Mouse (Mus musculus) midbrain, postnatal 0 days (tissue): ENCODE results near the gene Ugt1a6a. TPM values are rescaled to one million over a fixed set of nuclear protein-coding genes. Genes with fewer than 3 reads are reported as not detected.
"Not testable (repeated sequence)": the region's sequence is repeated elsewhere in the genome, so short reads cannot be mapped to it uniquely, and the experiment has no call there.

ENCODE experiments used
- ATAC-seq: fragments of 200-750 bp; cut with Nextera tagmentation; 2 replicates; pipeline ENCODE4 v1.8.0; 2017; ENCODE audit warnings: moderate number of reproducible peaks, mild to moderate bottlenecking, moderate TSS enrichment, moderate library complexity; ENCODE audit not compliant: low FRiP score
- DNase-seq: peaks from one replicate; pipeline ENCODE4 v3.0.0-alpha.2; 2015; ENCODE audit warnings: low spot score
- H3K27ac ChIP-seq: fragments of 300-500 bp; sonication (generic); 2 replicates; pipeline ENCODE4 v1.5.1; 2014; ENCODE audit warnings: low read depth, mild to moderate bottlenecking, low read length, mixed read lengths
- H3K27me3 ChIP-seq: fragments of 300-500 bp; sonication (generic); 2 replicates; pipeline ENCODE4 v1.6.1; 2014; ENCODE audit warnings: low read length, control low read depth, mixed read lengths; ENCODE audit not compliant: insufficient read depth
- H3K36me3 ChIP-seq: fragments of 300-500 bp; sonication (generic); 2 replicates; pipeline ENCODE4 v1.6.1; 2014; ENCODE audit warnings: low read length, control low read depth, mixed read lengths; ENCODE audit not compliant: insufficient read depth
- H3K4me1 ChIP-seq: fragments of 300-500 bp; sonication (generic); 2 replicates; pipeline ENCODE4 v1.6.1; 2014; ENCODE audit warnings: mild to moderate bottlenecking, control low read depth, antibody characterized with exemption, low read length, mixed read lengths; ENCODE audit not compliant: insufficient read depth
- H3K4me2 ChIP-seq: fragments of 300-500 bp; sonication (generic); 2 replicates; pipeline ENCODE4 v1.6.1; 2014; ENCODE audit warnings: low read depth, mild to moderate bottlenecking, low read length, mixed read lengths; ENCODE audit not compliant: poor library complexity, severe bottlenecking
- H3K4me3 ChIP-seq: fragments of 300-500 bp; sonication (generic); 2 replicates; pipeline ENCODE4 v1.5.1; 2014; ENCODE audit warnings: low read depth, mild to moderate bottlenecking, low read length, moderate library complexity
- H3K9ac ChIP-seq: fragments of 300-500 bp; sonication (generic); replicated peaks from 2 replicates; pipeline ENCODE4 v1.6.1; 2014; ENCODE audit warnings: mild to moderate bottlenecking, low read length, moderate library complexity, mixed read lengths; ENCODE audit not compliant: poor library complexity, severe bottlenecking
- H3K9me3 ChIP-seq: fragments of 300-500 bp; sonication (generic); 2 replicates; pipeline ENCODE4 v1.6.1; 2016; ENCODE audit warnings: low read length, control low read depth
- CTCF ChIP-seq: IDR thresholded peaks from 2 replicates; pipeline ENCODE4 v1.5.1; 2016; ENCODE audit warnings: antibody characterized with exemption, mild to moderate bottlenecking
- WGBS: fragments of 180-500 bp; shearing (Covaris S2); extraction: QIAGEN DNeasy Blood & Tissue Kit; methylation state at CpG from one replicate; pipeline ENCODE4 v1.1.7; 2014; 5-methylcytosine and 5-hydroxymethylcytosine counted together
- polyA plus RNA-seq: library from polyadenylated mRNA; unstranded; fragments of >200 nt; fragmentation: Nextera tagmentation; extraction: Ambion mirVana; gene quantifications from 2 replicates; pipeline ENCODE4 v1.2.1, GENCODE M21; 2015
- total RNA-seq: library from RNA; depleted of rRNA; stranded (reverse); fragments of >200 nt; gene quantifications from 2 replicates; pipeline ENCODE4 v1.2.3, GENCODE M21; 2014; rRNA removed

The Ugt1a6a gene
- total RNA-seq (1.1 and 3.8 TPM in 2 replicates), polyA plus RNA-seq (1.7 and 2.3 TPM in 2 replicates)

- H3K36me3 ChIP-seq, H3K9ac ChIP-seq, H3K4me1 ChIP-seq, H3K4me3 ChIP-seq, H3K9me3 ChIP-seq, H3K4me2 ChIP-seq, H3K27me3 ChIP-seq: not testable (repeated sequence)
- peak within 1 kb of the TSS; percentile 51; the same call in 1 of the 2 replicates for H3K27ac ChIP-seq
- peak; percentile 66 for DNase-seq
- WGBS: 41% methylated on average over 5 of the region's 5 CpGs
- peak; percentile 81 for ATAC-seq
These were observed at the start of gene Ugt1a6a for GRCm38 (mm10) chr1:88134457-88135011. Gene Ugt1a6a, plus strand, starts transcription at chr1:88134809.

- 76% methylated on average over 1 of the region's 1 CpGs for WGBS
These were observed 48.5 kb upstream of the Ugt1a6a start for GRCm38 (mm10) chr1:88086125-88086524.

GRCm38 (mm10) chr1:88087513-88087912, 47.1 kb upstream of the Ugt1a6a start, which contains the start of gene Ugt1a8:
Gene Ugt1a8, plus strand, starts transcription at chr1:88087813.
- DNase-seq (no peak), ATAC-seq (no peak)
- no peak for TF ChIP-seq CTCF
- H3K36me3 ChIP-seq: no peaks in the 10 kb centered on the region
- 77% methylated on average over 3 of the region's 3 CpGs for WGBS
- no peaks in the 10 kb centered on the region for H3K4me1 ChIP-seq
- H3K27me3 ChIP-seq: no peaks in the 10 kb centered on the region
- no peak within 1 kb of the TSS for H3K9ac ChIP-seq
- no peak within 1 kb of the TSS for H3K4me3 ChIP-seq
- no peak within 1 kb of the TSS for H3K4me2 ChIP-seq
- H3K27ac ChIP-seq: no peak within 1 kb of the TSS
- no peaks in the 10 kb centered on the region for H3K9me3 ChIP-seq

More at GRCm38 (mm10) chr1:88086125-88086524, 48.5 kb upstream of the Ugt1a6a start:
- H3K27ac ChIP-seq: no peak overlapping the region
- TF ChIP-seq CTCF: no peak
- H3K4me3 ChIP-seq: no peak overlapping the region
- DNase-seq (no peak), ATAC-seq (no peak)
- H3K9me3 ChIP-seq: no peaks in the 10 kb centered on the region
- H3K9ac ChIP-seq: no peak overlapping the region
- H3K4me1 ChIP-seq: no peaks in the 10 kb centered on the region
- H3K27me3 ChIP-seq: no peaks in the 10 kb centered on the region
- H3K4me2 ChIP-seq: no peak overlapping the region
- no peaks in the 10 kb centered on the region for H3K36me3 ChIP-seq

DNA sequence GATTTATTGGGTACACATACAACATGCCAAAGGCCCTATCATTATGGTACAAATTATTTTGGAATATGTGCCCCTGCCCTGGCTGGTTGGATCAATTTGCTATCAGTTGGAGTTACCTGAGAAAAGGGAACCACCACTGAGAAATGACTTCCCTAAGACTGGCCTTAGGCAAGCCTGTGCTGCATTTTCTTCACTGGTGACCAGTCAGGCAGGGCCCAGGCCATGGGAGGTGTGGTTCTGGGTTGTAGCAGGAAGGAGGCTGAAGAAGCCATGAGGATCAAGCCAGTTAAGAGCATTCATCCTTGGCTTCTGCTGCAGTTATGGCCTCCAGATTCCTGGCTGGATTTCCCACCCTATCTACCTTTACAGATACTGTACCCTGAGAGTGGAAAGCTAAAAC, 42.3 kb upstream of the Ugt1a6a start:
- H3K4me2 ChIP-seq: no peak overlapping the region
- DNase-seq: no peak
- no peak for TF ChIP-seq CTCF
- H3K9ac ChIP-seq: no peak overlapping the region
- no peaks in the 10 kb centered on the region for H3K27me3 ChIP-seq
- H3K36me3 ChIP-seq: no peaks in the 10 kb centered on the region
- no peak for ATAC-seq
- no peaks in the 10 kb centered on the region for H3K4me1 ChIP-seq
- no peaks in the 10 kb centered on the region for H3K9me3 ChIP-seq
- H3K4me3 ChIP-seq: no peak overlapping the region
- H3K27ac ChIP-seq: no peak overlapping the region

GRCm38 (mm10) chr1:88094270-88094676, 40.3 kb upstream of the Ugt1a6a start:
- not testable (repeated sequence) for DNase-seq, H3K27me3 ChIP-seq, H3K27ac ChIP-seq, H3K9me3 ChIP-seq, ATAC-seq, H3K4me2 ChIP-seq, H3K9ac ChIP-seq, H3K4me1 ChIP-seq, H3K36me3 ChIP-seq, H3K4me3 ChIP-seq
- TF ChIP-seq CTCF: peak; percentile 54
- 71% methylated on average over 3 of the region's 3 CpGs for WGBS

- Histone ChIP-seq H3K9me3 (no peaks in the 10 kb centered on the region), H3K36me3 (no peaks in the 10 kb centered on the region), H3K27ac (no peak within 1 kb of the TSS), H3K4me1 (no peaks in the 10 kb centered on the region), H3K4me2 (no peak within 1 kb of the TSS), H3K9ac (0 out of 2 replicates have a peak within 1 kb of the TSS, but pooled peaks have one; percentile 19), H3K27me3 (no peaks in the 10 kb centered on the region), H3K4me3 (no peak within 1 kb of the TSS)
- peak; percentile 1 for DNase-seq
- TF ChIP-seq CTCF: no peak
- 66% methylated on average over 10 of the region's 10 CpGs for WGBS
- no peak for ATAC-seq
These were observed 39.6 kb upstream of the Ugt1a6a start, which contains the start of gene Ugt1a7c for GRCm38 (mm10) chr1:88094941-88095492. Gene Ugt1a7c, plus strand, starts transcription at chr1:88095062.

GRCm38 (mm10) chr1:88098546-88098945, 36.1 kb upstream of the Ugt1a6a start:
- H3K9me3 ChIP-seq, H3K4me2 ChIP-seq, H3K36me3 ChIP-seq, H3K9ac ChIP-seq, H3K4me3 ChIP-seq, H3K4me1 ChIP-seq, DNase-seq, H3K27me3 ChIP-seq, H3K27ac ChIP-seq, ATAC-seq: not testable (repeated sequence)
- 93% methylated on average over 3 of the region's 3 CpGs for WGBS

DNA sequence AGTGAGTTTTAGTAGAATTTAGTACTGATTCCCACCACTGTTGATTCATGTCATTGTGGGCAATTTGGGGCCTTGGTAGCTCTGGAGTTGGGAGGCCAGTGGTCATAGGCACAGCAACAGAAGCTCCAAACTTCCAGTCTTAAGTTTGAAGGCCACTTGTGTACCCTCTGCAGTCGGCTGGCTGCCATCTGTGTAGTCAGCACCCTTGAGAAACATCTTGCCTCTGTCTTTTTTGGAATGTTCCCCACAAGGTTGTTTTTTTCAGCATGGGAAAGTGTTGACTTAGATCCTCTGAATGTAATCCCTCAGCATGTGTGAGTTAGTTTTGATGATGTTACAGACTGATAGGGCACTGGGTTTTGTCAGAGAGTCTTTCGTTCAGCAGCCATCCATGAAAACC, 34.9 kb upstream of the Ugt1a6a start:
- H3K36me3 ChIP-seq, ATAC-seq, H3K9me3 ChIP-seq, H3K4me2 ChIP-seq, DNase-seq, H3K9ac ChIP-seq, H3K4me3 ChIP-seq, H3K4me1 ChIP-seq, H3K27me3 ChIP-seq, H3K27ac ChIP-seq: not testable (repeated sequence)
- 81% methylated on average over 2 of the region's 2 CpGs for WGBS

DNA sequence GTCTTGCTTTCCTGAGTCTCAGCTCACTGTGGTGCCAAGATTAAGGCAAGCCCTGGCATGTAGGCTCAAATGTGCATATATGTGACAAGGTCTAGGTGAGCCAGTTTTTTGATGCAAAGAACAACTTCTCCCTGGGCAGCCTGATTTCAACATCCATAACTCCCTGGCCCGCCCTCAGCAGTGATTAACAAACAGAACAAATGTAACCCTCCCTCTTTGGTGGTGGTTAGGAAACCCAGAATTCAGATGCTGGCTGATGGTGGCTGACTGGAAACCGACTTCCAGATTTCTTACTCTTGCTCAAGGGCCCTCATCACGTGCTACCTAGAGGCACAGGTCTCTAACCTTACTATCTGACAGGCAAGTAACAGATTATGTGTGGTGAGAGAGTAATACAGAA, 31.6 kb upstream of the Ugt1a6a start, which contains the start of gene Ugt1a6b:
Gene Ugt1a6b, plus strand, starts transcription at position 234 of the 400 bp plus-strand sequence.
- WGBS: 68% methylated on average over 2 of the region's 3 CpGs
- ATAC-seq, H3K27me3 ChIP-seq, H3K4me3 ChIP-seq, H3K36me3 ChIP-seq, H3K27ac ChIP-seq, H3K9ac ChIP-seq, H3K9me3 ChIP-seq, H3K4me1 ChIP-seq, H3K4me2 ChIP-seq, DNase-seq: not testable (repeated sequence)
